Mouse (Mus musculus) CD4-positive, CD25-positive, alpha-beta regulatory T cell, adult 4 months (primary cell): Measurements from ENCODE around the gene Cd40lg. TPM values are rescaled to one million over a fixed set of nuclear protein-coding genes. Genes with fewer than 3 reads are reported as not detected.
A peak's percentile ranks its signal among the peaks of the same experiment; 100 is the strongest.

ENCODE experiments used
- ATAC-seq: one replicate; pipeline ENCODE4 v1.8.0; 2017
- polyA plus RNA-seq, 2 experiments: library from polyadenylated mRNA; unstranded; fragments of 100-300 nt; shearing (Covaris generic); gene quantifications; one replicate each; pipeline ENCODE4 v1.2.1; 2017

The Cd40lg gene
- polyA plus RNA-seq, result 10 to 100 TPM; 31.4 to 42.4 TPM

GRCm38 (mm10) chrX:57211876-57212275, at the start of gene Cd40lg:
Gene Cd40lg, plus strand, starts transcription at chrX:57212143.
- peak; percentile 50 for ATAC-seq

DNA sequence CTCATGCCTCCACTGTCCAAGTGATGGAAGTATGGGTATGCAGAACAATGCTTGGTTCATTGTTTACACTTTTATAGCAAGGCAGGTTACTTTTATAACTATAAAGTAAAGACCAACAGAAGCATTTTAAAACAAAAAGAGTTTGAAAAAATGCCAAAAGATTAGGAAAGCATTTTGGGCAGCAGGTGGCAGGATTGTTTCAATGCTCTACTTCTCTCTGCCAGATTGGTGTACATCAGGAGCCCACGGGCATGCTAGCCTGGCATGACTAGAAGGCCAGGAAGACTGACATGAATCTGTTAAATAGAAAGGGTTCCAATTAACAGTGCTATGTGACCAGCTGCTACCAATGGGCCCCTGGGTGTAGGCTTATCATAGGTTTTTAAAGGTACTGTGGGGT, 45.4 kb upstream of the Cd40lg start:
- ATAC-seq, result peak; percentile 66

DNA sequence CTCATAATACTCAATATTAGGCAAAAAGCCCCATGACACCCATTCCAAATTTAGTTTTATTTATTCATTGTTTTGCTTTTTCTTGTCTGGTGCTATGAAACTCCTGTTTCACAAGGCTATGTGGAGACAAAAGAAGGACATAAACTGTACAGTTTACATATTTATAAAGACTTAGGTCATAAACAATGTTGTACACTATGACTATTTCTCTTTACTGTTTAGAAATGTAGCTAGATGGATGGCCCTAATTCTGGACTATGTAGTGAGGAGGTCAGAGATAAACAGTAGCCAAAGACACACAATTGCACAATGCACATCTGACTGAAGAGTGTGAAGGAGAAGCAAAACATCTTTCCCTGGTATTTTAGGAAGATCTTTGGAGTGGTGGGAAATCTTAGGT, 40.7 kb upstream of the Cd40lg start:
- ATAC-seq, result no peak

GRCm38 (mm10) chrX:57177225-57177779, 34.6 kb upstream of the Cd40lg start:
- ATAC-seq, result peak; percentile 80

- no peak for ATAC-seq
Observed at GRCm38 (mm10) chrX:57182470-57182869, 29.5 kb upstream of the Cd40lg start.

GRCm38 (mm10) chrX:57183359-57183758, 28.6 kb upstream of the Cd40lg start:
- ATAC-seq, result no peak

DNA sequence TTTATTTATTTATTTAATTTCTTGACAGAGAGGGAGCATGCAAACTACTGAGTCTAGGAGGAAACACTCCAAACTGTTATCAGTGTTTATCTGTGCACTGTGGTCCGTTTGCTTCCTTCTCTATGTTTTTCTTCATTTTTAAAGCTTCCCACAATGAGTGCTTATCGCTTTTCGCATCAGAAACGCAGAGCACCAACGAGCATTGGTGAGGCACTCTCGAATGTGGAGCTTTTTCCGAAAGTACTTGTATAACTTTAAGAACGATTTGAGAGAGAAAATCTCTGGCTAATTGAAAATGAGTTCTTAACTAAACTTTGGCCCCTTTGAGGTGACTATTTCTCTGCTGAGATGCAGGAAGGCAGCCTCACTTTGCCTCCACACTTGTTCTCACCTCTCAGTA, 24.6 kb upstream of the Cd40lg start:
- ATAC-seq, result no peak

DNA sequence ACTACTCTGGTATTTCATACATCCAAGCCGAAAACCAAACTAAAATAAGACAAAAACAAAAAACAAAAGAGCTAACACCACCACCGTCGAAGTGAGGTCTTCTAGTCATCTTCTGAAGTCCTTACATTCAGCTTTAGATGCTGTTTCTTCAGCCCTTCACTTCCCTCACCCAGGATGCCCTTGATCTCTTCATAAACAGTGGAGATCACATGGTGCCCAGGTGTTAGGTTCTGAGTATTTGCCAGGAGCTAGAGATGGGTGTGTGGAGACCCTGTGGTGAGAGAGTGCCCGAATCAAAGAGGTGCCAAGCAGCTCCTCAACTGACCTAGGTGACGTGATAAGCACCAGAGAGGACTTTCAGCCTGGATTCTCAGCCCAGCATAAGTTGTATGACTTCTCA, 22.6 kb upstream of the Cd40lg start:
- ATAC-seq, result peak; percentile 39

GRCm38 (mm10) chrX:57196319-57196718, 15.6 kb upstream of the Cd40lg start:
- ATAC-seq, result peak; percentile 84

- no peak for ATAC-seq
Observed at GRCm38 (mm10) chrX:57198036-57198435, 13.9 kb upstream of the Cd40lg start.

DNA sequence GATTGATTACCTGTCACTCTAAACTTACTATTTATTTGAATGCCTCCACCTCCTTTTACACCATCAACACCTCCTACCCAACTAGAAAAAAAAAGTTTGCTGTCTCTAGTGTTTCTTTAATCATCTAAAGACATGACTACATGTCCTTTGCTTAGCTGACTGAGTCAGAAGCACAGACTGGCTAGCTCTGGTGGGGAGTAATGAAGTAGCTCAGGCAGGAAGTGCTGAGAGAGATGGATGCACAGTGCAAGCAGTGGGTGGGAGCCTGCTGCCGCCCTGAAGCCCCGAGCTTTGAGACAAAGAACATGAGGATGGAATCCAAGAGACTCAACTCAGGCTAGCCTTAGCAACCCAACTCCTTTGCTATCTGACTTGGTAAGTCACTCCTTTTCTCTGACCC, 11.5 kb upstream of the Cd40lg start:
- ATAC-seq, result peak; percentile 47

- peak; percentile 79 for ATAC-seq
Observed at GRCm38 (mm10) chrX:57210591-57210990, 1.4 kb upstream of the Cd40lg start.

GRCm38 (mm10) chrX:57212862-57213261, 919 bp downstream of the Cd40lg start:
- ATAC-seq, result no peak

- ATAC-seq, result no peak
Observed at GRCm38 (mm10) chrX:57215495-57215894, 3.6 kb downstream of the Cd40lg start.

DNA sequence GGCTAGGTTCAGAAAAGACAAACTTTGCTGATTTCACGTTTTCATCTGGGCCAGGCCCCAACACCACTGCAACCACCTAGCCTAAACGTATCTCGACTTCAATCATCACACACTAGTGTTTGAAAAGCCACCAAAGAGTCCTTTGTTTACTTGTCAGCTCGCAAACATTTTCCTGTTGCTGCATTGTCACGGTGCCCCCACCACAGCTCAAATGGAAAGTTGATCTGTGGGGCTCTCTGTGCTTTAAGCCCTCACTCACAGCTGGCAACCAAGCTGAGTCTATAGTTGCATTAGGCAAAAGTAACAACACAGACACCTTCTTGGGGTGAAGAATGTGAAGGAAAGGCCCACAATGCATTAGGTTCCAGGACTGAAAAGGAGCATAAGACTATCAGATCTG, 4.3 kb downstream of the Cd40lg start:
- ATAC-seq, result peak; percentile 16

DNA sequence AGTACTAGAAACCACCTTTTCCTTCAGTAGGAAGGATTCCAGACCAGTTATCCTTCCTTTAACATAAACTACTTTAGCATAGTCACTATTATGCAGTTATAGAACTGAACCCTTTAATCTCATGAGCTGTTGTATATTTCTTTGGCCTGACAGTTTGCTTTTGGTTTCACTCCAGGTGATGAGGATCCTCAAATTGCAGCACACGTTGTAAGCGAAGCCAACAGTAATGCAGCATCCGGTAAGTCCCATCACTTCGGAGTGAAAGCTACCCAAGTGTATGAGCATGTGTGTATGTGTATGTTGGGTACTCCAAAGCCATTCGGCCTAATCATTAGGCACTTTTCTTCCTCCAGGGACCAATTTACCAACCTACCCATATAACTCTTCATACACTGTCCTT, 7.6 kb downstream of the Cd40lg start:
- ATAC-seq, result peak; percentile 66

DNA sequence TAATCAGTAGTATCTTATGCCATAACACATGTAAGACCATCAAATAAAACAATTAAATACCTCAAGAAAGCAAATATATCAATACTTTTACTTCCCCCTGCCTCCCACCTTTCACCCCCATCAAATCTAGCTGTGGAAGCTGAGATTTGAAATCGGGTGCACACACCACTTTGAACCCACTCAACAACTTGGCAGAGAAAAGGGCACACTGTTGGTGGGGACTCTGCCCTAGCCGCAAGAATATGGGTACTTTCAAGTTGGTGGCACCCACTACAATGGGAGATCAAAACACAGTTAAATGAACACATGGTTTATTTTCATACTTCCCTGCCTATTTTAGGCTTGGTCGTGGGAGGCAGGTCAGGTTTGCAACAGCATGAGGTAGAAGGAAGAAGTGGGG, 9.9 kb downstream of the Cd40lg start:
- peak; percentile 48 for ATAC-seq

DNA sequence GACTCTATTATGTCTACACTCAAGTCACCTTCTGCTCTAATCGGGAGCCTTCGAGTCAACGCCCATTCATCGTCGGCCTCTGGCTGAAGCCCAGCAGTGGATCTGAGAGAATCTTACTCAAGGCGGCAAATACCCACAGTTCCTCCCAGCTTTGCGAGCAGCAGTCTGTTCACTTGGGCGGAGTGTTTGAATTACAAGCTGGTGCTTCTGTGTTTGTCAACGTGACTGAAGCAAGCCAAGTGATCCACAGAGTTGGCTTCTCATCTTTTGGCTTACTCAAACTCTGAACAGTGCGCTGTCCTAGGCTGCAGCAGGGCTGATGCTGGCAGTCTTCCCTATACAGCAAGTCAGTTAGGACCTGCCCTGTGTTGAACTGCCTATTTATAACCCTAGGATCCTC, 11.4 kb downstream of the Cd40lg start:
- no peak for ATAC-seq

DNA sequence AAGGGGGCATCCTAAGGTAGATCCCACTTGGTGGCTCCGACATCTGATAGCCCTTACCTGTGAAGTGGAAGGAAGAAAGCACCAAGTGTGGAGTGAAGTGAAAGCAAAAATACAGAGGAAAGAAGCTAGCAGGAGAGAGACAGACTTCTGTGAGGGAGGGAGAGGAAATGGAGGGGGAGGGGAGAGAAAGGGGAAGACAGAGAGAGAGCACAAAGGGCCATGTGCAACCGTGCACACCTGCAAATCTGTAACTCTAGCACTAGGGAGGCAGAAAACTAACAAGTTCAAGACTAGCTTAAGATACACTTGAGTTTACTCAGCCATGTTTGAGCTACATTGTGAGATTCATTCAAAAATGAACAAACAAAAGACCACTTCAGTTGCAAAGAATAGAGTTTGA, 16.2 kb downstream of the Cd40lg start:
- peak; percentile 95 for ATAC-seq

GRCm38 (mm10) chrX:57233596-57233995, 21.7 kb downstream of the Cd40lg start:
- ATAC-seq, result no peak

- no peak for ATAC-seq
Observed at GRCm38 (mm10) chrX:57235982-57236381, 24.0 kb downstream of the Cd40lg start.

DNA sequence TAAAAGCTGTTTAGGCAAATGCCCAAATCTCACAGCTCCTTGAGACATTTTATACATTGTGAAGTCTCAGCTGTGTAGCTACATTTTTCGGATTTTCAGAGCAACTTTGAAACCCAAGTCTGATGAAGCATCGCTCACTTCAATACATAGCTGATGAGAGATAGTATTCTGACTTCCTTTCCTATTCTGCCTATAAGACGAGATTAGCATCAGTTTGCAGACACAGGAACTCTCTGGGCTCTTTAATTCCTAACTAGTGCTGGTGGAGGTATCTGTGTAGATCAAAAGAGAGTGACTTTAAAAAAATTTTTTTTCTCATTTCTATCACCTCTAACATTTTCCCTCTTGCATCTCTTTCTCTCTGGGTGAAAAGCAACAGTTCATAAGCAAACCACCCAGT, 26.6 kb downstream of the Cd40lg start:
- ATAC-seq, result peak; percentile 54

DNA sequence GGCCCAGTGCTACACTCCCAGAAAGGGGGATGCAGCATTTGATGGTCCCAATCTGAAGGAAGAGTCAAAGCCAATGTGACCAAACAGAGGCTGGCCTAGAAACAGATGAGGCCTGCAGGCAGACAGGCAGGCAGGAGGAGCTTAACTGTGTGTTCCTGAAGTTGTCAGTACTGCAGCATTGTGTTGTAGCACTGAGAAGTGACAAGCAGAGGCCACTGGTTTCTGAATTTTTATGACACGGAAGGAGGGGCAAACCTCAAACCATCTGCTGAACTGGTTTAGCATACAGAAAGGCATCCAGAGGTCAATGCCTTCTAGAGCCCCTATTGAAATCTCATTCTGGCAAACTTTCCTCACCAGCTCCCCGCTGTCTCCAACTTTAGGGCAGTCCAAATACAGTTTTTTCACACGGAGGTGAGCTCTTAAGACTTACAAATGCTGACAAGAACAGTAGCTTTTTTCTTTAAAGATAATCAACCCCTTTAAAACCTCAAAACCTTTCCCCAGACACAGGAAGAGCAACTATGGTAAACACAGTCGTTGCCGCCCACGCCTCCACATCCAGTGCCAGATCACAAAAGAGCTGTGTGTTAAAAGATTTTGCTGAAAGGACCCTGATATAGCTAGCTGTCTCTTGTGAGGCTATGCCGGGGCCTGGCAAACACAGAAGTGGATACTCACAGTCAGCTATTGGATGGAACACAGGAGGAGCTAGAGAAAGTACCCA, 41.5 kb downstream of the Cd40lg start:
- ATAC-seq, result peak; percentile 88

DNA sequence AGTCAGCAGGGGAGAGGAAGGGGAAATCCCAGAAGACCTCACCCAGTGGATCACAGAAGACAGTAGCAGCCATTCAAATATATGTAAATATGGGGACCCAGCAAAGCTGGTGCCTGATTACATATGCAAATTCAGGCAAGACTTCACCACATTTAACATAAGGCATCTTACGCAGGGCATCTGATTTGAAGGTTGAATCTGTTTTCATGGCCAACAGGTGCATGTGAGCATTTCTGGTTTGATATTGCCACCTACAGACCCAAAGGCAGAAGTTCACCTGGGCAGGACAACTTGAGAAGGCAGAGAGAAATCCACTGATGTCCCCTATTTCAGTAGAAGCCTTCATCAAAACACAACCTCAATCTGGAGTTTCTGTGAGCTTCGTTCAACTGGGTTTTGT, 48.8 kb downstream of the Cd40lg start:
- peak; percentile 96 for ATAC-seq

GRCm38 (mm10) chrX:57263515-57263914, 51.6 kb downstream of the Cd40lg start:
- no peak for ATAC-seq
